Mouse (Mus musculus) left cerebral cortex, postnatal 25 days (tissue): Measurements from ENCODE around the gene 5730522E02Rik. TPM values are rescaled to one million over a fixed set of nuclear protein-coding genes. Genes with fewer than 3 reads are reported as not detected.
A peak's percentile ranks its signal among the peaks of the same experiment; 100 is the strongest.

Source experiments
- DNase-seq, 2 experiments: peaks; one replicate each; pipeline ENCODE4 v3.0.0; 2022; ENCODE audit warnings: low spot score in 2 of 2, mixed read lengths in 1 of 2
- intact Hi-C: fragments of 180-260 bp; cut with DNase I; formaldehyde crosslinking; loops from one replicate; pipeline ENCODE4 v1.15.1; 2025
- total RNA-seq, 2 experiments: library from RNA; stranded (reverse); gene quantifications; 2 replicates each; pipeline ENCODE4 v1.2.3; 2021

5730522E02Rik gene
- total RNA-seq, 2 experiments from 2014 or later = 12.4 to 13.0 TPM

- DNase-seq = no peak
- intact Hi-C loops = loop anchor here (5.0 to 10.0 kb wide), 2 partner anchors 210 to 1997 kb away; partner anchors contain the start of genes A830031A19Rik and Bcl11a
These were observed 138.5 kb downstream of the 5730522E02Rik start for GRCm38 (mm10) chr11:26072101-26072500.

- no peak for DNase-seq
- intact Hi-C loops = no loop called here
These were observed 147.3 kb downstream of the 5730522E02Rik start for GRCm38 (mm10) chr11:26063252-26063651.

GRCm38 (mm10) chr11:26061471-26062137 lies 149.0 kb downstream of the 5730522E02Rik start:
- intact Hi-C loops = no loop called here
- no peak for DNase-seq

GRCm38 (mm10) chr11:26013527-26013926 lies 197.0 kb downstream of the 5730522E02Rik start:
- intact Hi-C loops = no loop called here

GRCm38 (mm10) chr11:26004018-26004417 lies 206.5 kb downstream of the 5730522E02Rik start:
- DNase-seq = no peak
- intact Hi-C loops = no loop called here

More at GRCm38 (mm10) chr11:26013527-26013926, 197.0 kb downstream of the 5730522E02Rik start:
- peak in 1 of 2 experiments; percentile 85 for DNase-seq

GRCm38 (mm10) chr11:25999738-26000137 lies 210.8 kb downstream of the 5730522E02Rik start:
- DNase-seq = no peak
- intact Hi-C loops = no loop called here

- no peak for DNase-seq
- intact Hi-C loops = no loop called here
These were observed 213.1 kb downstream of the 5730522E02Rik start for GRCm38 (mm10) chr11:25997469-25997868.

GRCm38 (mm10) chr11:25994128-25994527 lies 216.4 kb downstream of the 5730522E02Rik start:
- no peak for DNase-seq

GRCm38 (mm10) chr11:25992216-25992615 lies 218.3 kb downstream of the 5730522E02Rik start:
- intact Hi-C loops = no loop called here
- no peak for DNase-seq

More at GRCm38 (mm10) chr11:25994128-25994527, 216.4 kb downstream of the 5730522E02Rik start:
- intact Hi-C loops = no loop called here

GRCm38 (mm10) chr11:25978736-25979276 lies 231.8 kb downstream of the 5730522E02Rik start:
- DNase-seq = no peak
- intact Hi-C loops = no loop called here

- DNase-seq = no peak
- intact Hi-C loops = no loop called here
These were observed 269.1 kb downstream of the 5730522E02Rik start for GRCm38 (mm10) chr11:25941504-25941903.

GRCm38 (mm10) chr11:25940716-25941294 lies 269.8 kb downstream of the 5730522E02Rik start:
- DNase-seq = peak; percentile 28 to 49

GRCm38 (mm10) chr11:25926267-25926666 lies 284.3 kb downstream of the 5730522E02Rik start:
- intact Hi-C loops = no loop called here
- no peak for DNase-seq

More at GRCm38 (mm10) chr11:25940716-25941294, 269.8 kb downstream of the 5730522E02Rik start:
- intact Hi-C loops = no loop called here

- DNase-seq = no peak
- intact Hi-C loops = no loop called here
These were observed 308.2 kb downstream of the 5730522E02Rik start for GRCm38 (mm10) chr11:25902321-25902720.

- no peak for DNase-seq
- intact Hi-C loops = no loop called here
These were observed 308.9 kb downstream of the 5730522E02Rik start for GRCm38 (mm10) chr11:25901666-25902065.

- intact Hi-C loops = no loop called here
- DNase-seq = peak in 1 of 2 experiments; percentile 60
These were observed 316.7 kb downstream of the 5730522E02Rik start for GRCm38 (mm10) chr11:25893906-25894305.

- intact Hi-C loops = no loop called here
- no peak for DNase-seq
These were observed 337.6 kb downstream of the 5730522E02Rik start for GRCm38 (mm10) chr11:25872983-25873382.

- intact Hi-C loops = no loop called here
- DNase-seq = no peak
These were observed 338.2 kb downstream of the 5730522E02Rik start for GRCm38 (mm10) chr11:25872317-25872716.

- no peak for DNase-seq
- intact Hi-C loops = no loop called here
These were observed 344.3 kb downstream of the 5730522E02Rik start for GRCm38 (mm10) chr11:25866292-25866691.

- peak; percentile 72 to 78 for DNase-seq
- intact Hi-C loops = loop anchor here (5.0 kb wide), 4 partner anchors 210 to 1885 kb away; no protein-coding TSS in a partner anchor
These were observed 347.9 kb downstream of the 5730522E02Rik start for GRCm38 (mm10) chr11:25862686-25863085.
